Mouse (Mus musculus) thymus, postnatal 25 days (tissue): ENCODE data around the gene Emc9.
A peak's percentile ranks its signal among the peaks of the same experiment; 100 is the strongest.

Experiments
- DNase-seq: peaks from one replicate; pipeline ENCODE4 v3.0.0; 2022

The Emc9 gene

GRCm38 (mm10) chr14:55558740-55559448 is 26.2 kb downstream of the Emc9 start:
- no peak for DNase-seq

- DNase-seq = no peak
Measured at GRCm38 (mm10) chr14:55557587-55557986, 27.5 kb downstream of the Emc9 start.

GRCm38 (mm10) chr14:55557003-55557402 is 28.1 kb downstream of the Emc9 start:
- DNase-seq = peak; percentile 63

GRCm38 (mm10) chr14:55555788-55556187 is 29.3 kb downstream of the Emc9 start:
- no peak for DNase-seq

GRCm38 (mm10) chr14:55554635-55555034 is 30.5 kb downstream of the Emc9 start:
- DNase-seq = no peak

GRCm38 (mm10) chr14:55551794-55552193 is 33.3 kb downstream of the Emc9 start:
- no peak for DNase-seq

GRCm38 (mm10) chr14:55551347-55551746 is 33.8 kb downstream of the Emc9 start:
- no peak for DNase-seq

GRCm38 (mm10) chr14:55550191-55550590 is 34.9 kb downstream of the Emc9 start:
- no peak for DNase-seq

GRCm38 (mm10) chr14:55544334-55544733 is 40.8 kb downstream of the Emc9 start:
- no peak for DNase-seq

- no peak for DNase-seq
Measured at GRCm38 (mm10) chr14:55542268-55542667, 42.8 kb downstream of the Emc9 start.

- DNase-seq = peak; percentile 45
Measured at GRCm38 (mm10) chr14:55540787-55541321, 44.2 kb downstream of the Emc9 start.

GRCm38 (mm10) chr14:55540067-55540786 is 44.9 kb downstream of the Emc9 start, which contains the start of gene Pck2:
Gene Pck2, plus strand, starts transcription at chr14:55540266.
- peak; percentile 38 for DNase-seq

GRCm38 (mm10) chr14:55536116-55536745 is 48.9 kb downstream of the Emc9 start:
- peak; percentile 41 for DNase-seq
